Mouse (Mus musculus): ENCODE measurements around the gene Mcu. TPM values are rescaled to one million over a fixed set of nuclear protein-coding genes. Genes with fewer than 3 reads are reported as not detected.
A peak's percentile ranks its signal among the peaks of the same experiment; 100 is the strongest.

Gene Mcu
- polyA plus RNA-seq, 1 experiment from 2014 or later: 19.5 TPM

DNA sequence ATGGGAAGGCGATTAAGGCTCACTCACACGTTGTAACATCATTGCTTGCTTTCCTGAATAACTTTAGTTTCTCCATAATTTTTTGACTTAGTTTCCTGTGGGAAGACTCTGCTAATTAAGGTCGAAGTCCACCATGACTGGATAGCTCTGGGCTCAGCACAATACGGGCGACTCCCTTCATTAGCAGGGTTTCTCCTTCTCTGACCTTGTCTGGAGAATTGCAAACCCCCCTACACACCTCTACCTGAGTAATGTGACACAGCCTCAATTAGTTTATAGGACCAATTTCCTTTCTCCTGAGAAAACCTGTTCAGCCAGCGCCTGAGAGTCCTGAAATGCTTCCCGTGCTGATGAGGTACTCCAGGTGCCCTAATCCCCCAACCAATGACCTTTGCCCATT lies 71.3 kb downstream of the Mcu start:
- H3K27ac ChIP-seq: no peak overlapping the region
- no peaks in the 10 kb centered on the region for H3K27me3 ChIP-seq
- WGBS: 93% methylated on average over 7 of the region's 7 CpGs
- no peak for ATAC-seq
- peaks cover 8% of the 10 kb centered on the region for H3K9me3 ChIP-seq
- H3K9ac ChIP-seq (replicated peaks): no peak overlapping the region
- H3K4me3 ChIP-seq (replicated peaks): no peak overlapping the region
- no peak overlapping the region for H3K4me2 ChIP-seq (replicated peaks)
- H3K4me1 ChIP-seq (replicated peaks): peaks cover 6% of the 10 kb centered on the region
- H3K36me3 ChIP-seq: 0 out of 2 replicates have a peak, but pooled peaks cover 6% of the 10 kb centered on the region

DNA sequence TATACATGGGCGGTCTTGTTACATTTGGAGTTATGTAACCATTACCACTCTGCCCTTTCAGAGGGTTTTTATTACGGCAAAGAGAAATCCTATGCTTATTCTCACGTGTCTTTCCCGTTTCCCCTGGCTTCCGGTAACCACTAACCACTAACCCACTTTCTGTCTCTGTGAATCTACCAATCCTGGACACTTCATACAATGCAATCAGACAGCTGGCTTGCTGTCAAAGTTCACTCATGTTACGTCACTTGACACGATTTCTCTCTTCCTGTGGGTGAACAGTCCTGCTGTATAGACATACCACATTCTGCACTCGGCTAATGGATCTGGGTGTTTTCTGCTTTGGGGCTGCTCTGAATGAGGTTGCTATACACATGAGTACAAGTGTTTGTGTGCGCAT lies 73.1 kb downstream of the Mcu start:
- Histone ChIP-seq H3K9me3 (peaks cover 8% of the 10 kb centered on the region), H3K4me2 (replicated peaks) (no peak overlapping the region), H3K4me1 (replicated peaks) (peaks cover 23% of the 10 kb centered on the region), H3K4me3 (replicated peaks) (no peak overlapping the region), H3K27ac (no peak overlapping the region), H3K36me3 (0 out of 2 replicates have a peak, but pooled peaks cover 6% of the 10 kb centered on the region), H3K27me3 (no peaks in the 10 kb centered on the region), H3K9ac (replicated peaks) (no peak overlapping the region)
- no peak for ATAC-seq
- 94% methylated on average over 9 of the region's 9 CpGs for WGBS

DNA sequence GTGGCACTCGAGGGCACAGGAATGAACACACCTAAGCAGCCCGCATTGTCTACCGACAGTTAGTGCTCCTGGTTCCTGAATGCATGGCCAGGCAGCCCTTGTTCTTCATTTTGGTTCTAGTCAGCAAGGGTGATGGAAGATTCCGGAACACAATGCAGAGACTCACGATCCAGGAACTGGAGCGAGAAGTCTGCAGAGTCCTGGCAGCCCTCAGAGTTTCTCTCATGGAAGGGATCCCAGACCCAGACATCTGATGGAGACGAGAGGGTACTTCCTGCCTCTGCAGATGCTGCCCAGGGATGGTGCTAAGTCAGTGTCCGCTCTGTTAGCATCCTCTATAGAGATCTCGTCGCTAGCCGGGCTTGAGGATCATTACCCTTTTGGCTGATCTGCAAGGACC lies 75.0 kb downstream of the Mcu start:
- Histone ChIP-seq H3K27ac (no peak overlapping the region), H3K4me2 (replicated peaks) (no peak overlapping the region), H3K36me3 (0 out of 2 replicates have a peak, but pooled peaks cover 5% of the 10 kb centered on the region), H3K9ac (replicated peaks) (no peak overlapping the region), H3K9me3 (peaks cover 7% of the 10 kb centered on the region), H3K4me1 (replicated peaks) (peaks cover 24% of the 10 kb centered on the region), H3K27me3 (no peaks in the 10 kb centered on the region), H3K4me3 (replicated peaks) (no peak overlapping the region)
- no peak for ATAC-seq
- 92% methylated on average over 11 of the region's 11 CpGs for WGBS

DNA sequence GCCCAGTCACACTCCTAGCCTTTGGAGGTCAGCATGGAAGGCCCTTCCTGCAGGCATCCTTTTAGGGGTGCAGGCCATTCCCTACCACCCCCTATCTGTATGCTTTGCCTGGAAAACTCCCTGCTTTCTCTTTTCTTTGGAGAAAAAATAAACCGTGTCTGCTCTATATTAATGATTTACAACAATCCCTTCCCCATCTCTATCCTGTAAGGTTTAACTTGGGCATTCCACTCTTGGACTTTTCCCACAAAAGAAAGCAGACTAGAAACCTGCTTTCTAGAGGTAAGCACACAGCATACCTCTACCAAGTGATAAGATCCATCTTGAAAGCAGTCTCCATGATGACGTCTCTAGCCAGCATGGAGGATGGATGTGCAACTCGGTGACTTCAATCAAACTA lies 75.9 kb downstream of the Mcu start:
- H3K9ac ChIP-seq (replicated peaks): no peak overlapping the region
- no peak overlapping the region for H3K27ac ChIP-seq
- no peak overlapping the region for H3K4me2 ChIP-seq (replicated peaks)
- ATAC-seq: no peak
- H3K9me3 ChIP-seq: no peaks in the 10 kb centered on the region
- no peaks in the 10 kb centered on the region for H3K36me3 ChIP-seq
- 86% methylated on average over 3 of the region's 3 CpGs for WGBS
- no peaks in the 10 kb centered on the region for H3K27me3 ChIP-seq
- no peak overlapping the region for H3K4me3 ChIP-seq (replicated peaks)
- H3K4me1 ChIP-seq (replicated peaks): peaks cover 24% of the 10 kb centered on the region

DNA sequence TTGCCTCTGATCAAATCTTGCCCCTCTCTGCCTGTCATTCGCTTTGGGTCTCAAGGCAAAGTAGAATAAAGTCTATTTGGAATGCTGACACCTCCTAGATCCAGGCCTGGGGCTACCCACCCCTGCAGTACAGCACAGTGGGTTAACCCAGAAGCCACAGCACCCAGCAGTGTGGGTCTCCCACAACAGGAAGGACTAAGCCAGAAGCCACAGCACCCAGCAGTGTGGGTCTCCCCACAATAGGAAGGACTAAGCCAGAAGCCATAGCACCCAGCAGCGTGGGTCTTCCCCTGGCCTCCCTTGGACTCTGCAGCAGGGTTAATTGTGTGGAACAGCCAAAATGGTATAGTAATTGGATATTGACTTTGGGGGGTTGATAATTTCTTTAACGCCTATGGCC lies 76.4 kb downstream of the Mcu start:
- peaks cover 24% of the 10 kb centered on the region for H3K4me1 ChIP-seq (replicated peaks)
- 50% methylated on average over 3 of the region's 3 CpGs for WGBS
- ATAC-seq: peak; percentile 44

DNA sequence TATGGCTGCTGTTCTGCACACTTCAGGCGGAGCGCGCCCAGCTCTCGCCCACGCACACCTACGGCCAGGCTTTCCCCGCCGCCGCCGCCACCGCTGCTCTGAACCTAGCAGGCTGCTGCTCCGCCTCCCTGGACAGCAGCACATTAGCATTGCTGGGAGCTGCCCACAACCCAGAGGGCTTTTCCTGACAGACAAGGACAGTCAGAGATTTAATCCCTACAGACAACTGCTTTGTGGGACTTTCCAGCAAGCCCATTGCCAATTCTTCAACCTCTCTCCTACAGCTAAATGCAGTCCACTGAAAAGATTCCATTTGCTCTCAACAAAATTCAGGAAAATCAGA lies 77.0 kb downstream of the Mcu start:
- WGBS: 0% methylated on average over 12 of the region's 12 CpGs
- peak; percentile 89 for ATAC-seq

More for the DNA sequence above, 76.4 kb downstream of the Mcu start:
- Histone ChIP-seq H3K36me3 (no peaks in the 10 kb centered on the region), H3K27me3 (no peaks in the 10 kb centered on the region), H3K9ac (replicated peaks) (no peak overlapping the region), H3K4me2 (replicated peaks) (no peak overlapping the region), H3K9me3 (no peaks in the 10 kb centered on the region), H3K27ac (peak overlapping the region; percentile 8; the same call in 1 of the 2 replicates), H3K4me3 (replicated peaks) (no peak overlapping the region)

DNA sequence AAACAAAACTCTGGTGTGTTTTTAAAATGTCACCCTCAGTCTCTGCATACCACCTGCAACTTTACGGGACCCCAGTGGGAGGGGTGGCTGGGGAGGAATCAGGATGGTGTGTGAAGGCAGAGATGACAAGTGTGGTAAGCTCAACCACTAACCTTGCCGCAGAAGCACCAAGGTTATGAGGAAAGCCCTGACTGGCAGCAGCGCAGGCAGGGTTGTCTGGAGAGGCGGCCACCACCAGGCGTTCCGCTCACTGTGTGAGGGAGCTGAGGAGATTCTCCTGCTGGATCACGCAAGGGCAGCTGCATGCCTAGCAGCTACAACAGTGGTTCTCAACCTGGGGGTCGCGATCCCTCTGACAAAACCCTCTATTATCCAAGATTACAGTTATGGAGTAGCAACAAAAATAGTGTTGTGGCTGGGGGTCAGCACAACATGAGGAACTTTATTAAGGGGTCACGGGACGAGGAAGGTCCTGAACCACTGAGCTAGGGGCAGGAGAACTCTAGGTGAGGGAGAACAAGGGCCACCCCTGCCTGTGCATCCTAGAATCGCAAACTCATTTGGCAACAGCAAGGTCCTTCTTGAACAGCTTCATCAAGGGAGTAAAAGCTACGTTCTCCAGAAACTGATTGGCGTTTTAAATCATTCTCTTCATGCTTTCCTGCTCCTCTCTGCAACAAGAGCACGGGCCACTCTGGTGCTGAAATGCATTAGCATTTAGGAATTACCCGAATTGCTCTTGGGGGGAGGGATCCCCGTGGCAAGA lies 77.5 kb downstream of the Mcu start:
- Histone ChIP-seq H3K9ac (replicated peaks) (peak overlapping the region; percentile 49), H3K36me3 (no peaks in the 10 kb centered on the region), H3K4me1 (replicated peaks) (peaks cover 24% of the 10 kb centered on the region), H3K4me3 (replicated peaks) (peak overlapping the region; percentile 39), H3K4me2 (replicated peaks) (peak overlapping the region; percentile 68), H3K27ac (peak overlapping the region; percentile 41), H3K9me3 (no peaks in the 10 kb centered on the region), H3K27me3 (no peaks in the 10 kb centered on the region)
- peak; percentile 71 for ATAC-seq
- 23% methylated on average over 17 of the region's 17 CpGs for WGBS

More for the DNA sequence above, 77.0 kb downstream of the Mcu start:
- Histone ChIP-seq H3K27me3 (no peaks in the 10 kb centered on the region), H3K4me3 (replicated peaks) (peak overlapping the region; percentile 39), H3K27ac (peak overlapping the region; percentile 41), H3K36me3 (no peaks in the 10 kb centered on the region), H3K9ac (replicated peaks) (peak overlapping the region; percentile 49), H3K9me3 (no peaks in the 10 kb centered on the region), H3K4me2 (replicated peaks) (peak overlapping the region; percentile 68), H3K4me1 (replicated peaks) (peaks cover 24% of the 10 kb centered on the region)

DNA sequence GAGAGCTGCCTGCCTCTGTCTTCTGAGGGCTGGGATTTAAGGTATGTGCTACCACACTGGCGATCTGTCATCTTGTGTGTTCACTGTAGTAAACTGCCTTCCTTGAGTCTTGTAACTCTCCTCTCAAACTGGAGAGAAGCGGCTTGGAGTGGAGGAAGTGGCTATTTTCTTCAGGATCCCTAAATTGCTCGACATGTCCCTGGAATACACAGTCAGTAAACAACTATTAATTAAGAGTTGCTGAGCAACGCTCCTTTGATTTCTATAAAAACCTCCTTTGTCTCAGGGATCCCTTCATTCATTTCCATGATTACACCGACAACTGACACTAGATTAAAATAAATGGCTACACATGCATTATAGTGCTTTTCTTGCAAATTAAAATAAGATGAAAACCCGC lies 78.4 kb downstream of the Mcu start:
- Histone ChIP-seq H3K9ac (replicated peaks) (no peak overlapping the region), H3K4me1 (replicated peaks) (peaks cover 24% of the 10 kb centered on the region), H3K36me3 (no peaks in the 10 kb centered on the region), H3K4me3 (replicated peaks) (no peak overlapping the region), H3K27ac (peak overlapping the region; percentile 16; the same call in 1 of the 2 replicates), H3K27me3 (no peaks in the 10 kb centered on the region), H3K9me3 (no peaks in the 10 kb centered on the region), H3K4me2 (replicated peaks) (no peak overlapping the region)
- 73% methylated on average over 6 of the region's 6 CpGs for WGBS
- ATAC-seq: no peak

DNA sequence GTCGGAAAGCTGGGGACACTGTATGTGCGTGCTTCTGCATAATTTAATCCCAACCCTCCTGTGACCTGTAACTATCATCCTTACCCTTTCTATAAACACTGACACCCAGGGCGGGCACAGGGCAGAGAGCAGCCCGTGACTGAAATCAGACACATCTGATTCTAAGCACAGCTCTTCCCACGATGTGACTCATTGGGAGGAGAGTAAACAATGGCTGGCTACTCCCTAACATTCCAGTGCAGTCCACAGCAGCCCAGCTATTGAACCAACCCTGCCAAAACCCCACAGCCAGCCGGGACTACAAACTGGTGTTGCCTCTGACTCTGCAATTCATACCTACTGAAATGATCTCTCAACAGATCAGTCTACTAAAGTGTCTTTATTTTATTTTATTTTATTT lies 78.9 kb downstream of the Mcu start:
- H3K4me2 ChIP-seq (replicated peaks): no peak overlapping the region
- H3K4me3 ChIP-seq (replicated peaks): no peak overlapping the region
- peaks cover 24% of the 10 kb centered on the region for H3K4me1 ChIP-seq (replicated peaks)
- ATAC-seq: no peak
- no peak overlapping the region for H3K27ac ChIP-seq
- no peak overlapping the region for H3K9ac ChIP-seq (replicated peaks)
- no peaks in the 10 kb centered on the region for H3K27me3 ChIP-seq
- 71% methylated on average over 6 of the region's 6 CpGs for WGBS
- no peaks in the 10 kb centered on the region for H3K9me3 ChIP-seq
- no peaks in the 10 kb centered on the region for H3K36me3 ChIP-seq

DNA sequence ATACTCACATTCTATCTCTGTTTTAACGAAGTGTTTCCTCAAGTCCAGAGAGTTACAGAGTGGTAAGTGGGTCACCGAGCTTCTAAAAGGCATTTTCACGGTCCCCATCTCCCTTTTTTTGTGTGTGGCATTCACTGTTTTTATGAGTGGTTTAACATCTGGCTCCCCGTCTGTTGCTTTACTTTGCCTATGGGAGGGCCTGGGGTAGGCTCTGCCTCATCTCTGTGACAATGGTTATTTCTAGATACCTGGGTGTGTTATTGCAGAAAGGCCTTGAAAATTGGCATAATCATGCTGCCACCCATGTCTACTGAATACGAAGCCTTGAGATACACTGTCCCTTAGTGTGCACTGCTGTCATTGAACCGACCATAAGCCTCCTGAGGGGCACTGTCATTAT lies 84.2 kb downstream of the Mcu start:
- Histone ChIP-seq H3K9ac (replicated peaks) (no peak overlapping the region), H3K9me3 (no peaks in the 10 kb centered on the region), H3K27me3 (no peaks in the 10 kb centered on the region), H3K4me2 (replicated peaks) (no peak overlapping the region), H3K36me3 (no peaks in the 10 kb centered on the region), H3K27ac (no peak overlapping the region), H3K4me3 (replicated peaks) (no peak overlapping the region), H3K4me1 (replicated peaks) (no peaks in the 10 kb centered on the region)
- ATAC-seq: no peak
- WGBS: 87% methylated on average over 6 of the region's 6 CpGs

DNA sequence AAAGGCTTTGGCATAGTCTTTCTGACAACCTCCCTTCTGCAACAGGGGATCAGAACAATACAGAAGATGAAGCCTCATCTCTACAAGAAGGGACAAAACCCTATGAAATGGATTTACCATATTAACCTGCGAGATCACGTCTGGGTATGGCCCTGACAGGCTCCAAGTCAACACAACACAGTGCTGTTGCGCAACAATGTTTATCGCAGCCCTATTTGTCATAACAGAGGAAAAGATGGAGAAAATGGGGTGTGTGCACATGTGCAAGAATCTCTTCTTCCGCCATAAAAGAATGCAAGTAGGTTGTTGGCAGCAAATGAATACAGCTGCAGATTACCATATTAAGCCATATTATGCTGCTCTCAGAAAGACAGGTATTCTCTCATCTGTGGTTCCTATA lies 88.7 kb downstream of the Mcu start:
- no peak overlapping the region for H3K27ac ChIP-seq
- H3K4me3 ChIP-seq (replicated peaks): no peak overlapping the region
- H3K4me2 ChIP-seq (replicated peaks): no peak overlapping the region
- no peak for ATAC-seq
- no peaks in the 10 kb centered on the region for H3K36me3 ChIP-seq
- 95% methylated on average over 5 of the region's 5 CpGs for WGBS
- no peaks in the 10 kb centered on the region for H3K9me3 ChIP-seq
- H3K9ac ChIP-seq (replicated peaks): no peak overlapping the region
- no peaks in the 10 kb centered on the region for H3K27me3 ChIP-seq
- peaks cover 9% of the 10 kb centered on the region for H3K4me1 ChIP-seq (replicated peaks)

DNA sequence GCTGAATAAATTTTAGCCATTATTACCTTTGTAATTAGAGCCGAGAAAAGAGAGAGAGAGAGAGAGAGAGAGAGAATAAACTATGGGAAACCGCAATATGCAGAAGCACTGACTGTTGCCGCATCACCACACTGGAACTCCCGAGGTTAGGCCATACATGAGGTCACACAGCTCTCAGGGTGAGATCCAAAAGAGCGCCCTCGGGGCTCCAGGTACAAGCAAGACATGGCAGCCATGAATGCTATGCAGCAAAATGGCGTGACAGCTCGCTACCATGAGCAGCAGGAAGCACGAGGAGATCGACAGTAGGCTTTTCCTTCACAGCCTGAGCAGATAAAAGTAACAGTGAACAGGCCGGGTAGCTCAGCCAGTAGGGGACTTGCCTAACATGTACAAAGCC lies 89.2 kb downstream of the Mcu start:
- Histone ChIP-seq H3K4me3 (replicated peaks) (no peak overlapping the region), H3K4me1 (replicated peaks) (peaks cover 9% of the 10 kb centered on the region), H3K27me3 (no peaks in the 10 kb centered on the region), H3K36me3 (no peaks in the 10 kb centered on the region), H3K27ac (no peak overlapping the region), H3K9me3 (no peaks in the 10 kb centered on the region), H3K9ac (replicated peaks) (no peak overlapping the region), H3K4me2 (replicated peaks) (no peak overlapping the region)
- ATAC-seq: no peak
- WGBS: 86% methylated on average over 11 of the region's 11 CpGs

DNA sequence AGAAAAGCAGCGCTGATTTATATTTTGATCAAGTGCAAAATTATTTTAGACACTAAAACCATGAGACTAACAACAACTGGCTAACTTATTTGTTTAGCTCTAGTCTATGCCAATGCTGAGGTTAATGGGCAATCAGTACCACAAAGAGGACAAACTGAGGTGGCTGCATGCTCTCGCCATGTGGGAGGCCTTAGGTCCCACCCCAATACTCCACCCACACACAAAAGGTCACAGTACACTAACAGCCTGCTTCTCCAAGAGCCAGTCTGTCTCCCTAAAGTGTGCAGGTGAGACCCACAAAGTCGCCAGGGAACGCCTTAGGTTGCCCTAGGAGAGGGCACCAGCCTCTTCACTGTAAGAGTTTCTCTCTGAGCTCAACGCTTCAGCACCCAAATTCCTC lies 91.8 kb downstream of the Mcu start:
- Histone ChIP-seq H3K4me2 (replicated peaks) (no peak overlapping the region), H3K9me3 (no peaks in the 10 kb centered on the region), H3K4me3 (replicated peaks) (no peak overlapping the region), H3K4me1 (replicated peaks) (peaks cover 9% of the 10 kb centered on the region), H3K9ac (replicated peaks) (no peak overlapping the region), H3K27ac (no peak overlapping the region), H3K36me3 (no peaks in the 10 kb centered on the region), H3K27me3 (no peaks in the 10 kb centered on the region)
- ATAC-seq: no peak
- WGBS: 91% methylated on average over 5 of the region's 5 CpGs
